Mouse (Mus musculus): ENCODE data around the gene Pank3. TPM values are rescaled to one million over a fixed set of nuclear protein-coding genes. Genes with fewer than 3 reads are reported as not detected.

Gene Pank3
- polyA plus RNA-seq, 1 experiment from 2014 or later: 11.7 TPM

DNA sequence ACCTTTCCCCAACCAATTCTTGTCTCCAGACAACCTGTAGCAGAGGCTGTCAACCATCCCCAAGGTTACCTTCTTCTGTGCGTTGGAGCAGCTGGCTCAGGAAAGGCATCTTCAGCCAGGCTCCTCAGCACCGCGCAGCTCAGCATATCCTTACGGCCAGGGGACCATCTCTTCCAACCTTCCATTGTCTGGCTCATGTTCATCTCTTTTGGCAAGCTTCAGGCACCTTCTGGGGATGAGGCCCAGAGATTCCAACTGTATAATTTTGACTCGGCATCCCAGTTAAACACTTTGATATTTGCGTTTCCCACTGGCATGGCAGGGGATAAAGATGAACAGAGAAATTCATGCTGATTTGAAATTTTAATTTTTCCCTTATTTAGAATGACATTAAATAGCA lies 25.7 kb upstream of the Pank3 start:
- H3K27ac ChIP-seq (ENCODE audit: low read depth, low read length): no peak overlapping the region
- ATAC-seq (replicated peaks; ENCODE audit: low FRiP score) (no peak), DNase-seq (ENCODE audit: low spot score) (no peak)
- no peaks in the 10 kb centered on the region for H3K27me3 ChIP-seq (replicated peaks; ENCODE audit: control insufficient read depth, insufficient read depth, low read length)
- 87% methylated on average over 6 of the region's 6 CpGs for WGBS
- no peak overlapping the region for H3K9ac ChIP-seq (ENCODE audit: low read depth, low read length)
- no peaks in the 10 kb centered on the region for H3K4me1 ChIP-seq (replicated peaks; ENCODE audit: control insufficient read depth, insufficient read depth, low read length)
- H3K36me3 ChIP-seq (ENCODE audit: control insufficient read depth, insufficient read depth, low read length): no peaks in the 10 kb centered on the region
- no peak overlapping the region for H3K4me3 ChIP-seq (ENCODE audit: low read depth, low read length)
- no peaks in the 10 kb centered on the region for H3K9me3 ChIP-seq (ENCODE audit: control insufficient read depth, low read length)
- H3K4me2 ChIP-seq: no peak overlapping the region

DNA sequence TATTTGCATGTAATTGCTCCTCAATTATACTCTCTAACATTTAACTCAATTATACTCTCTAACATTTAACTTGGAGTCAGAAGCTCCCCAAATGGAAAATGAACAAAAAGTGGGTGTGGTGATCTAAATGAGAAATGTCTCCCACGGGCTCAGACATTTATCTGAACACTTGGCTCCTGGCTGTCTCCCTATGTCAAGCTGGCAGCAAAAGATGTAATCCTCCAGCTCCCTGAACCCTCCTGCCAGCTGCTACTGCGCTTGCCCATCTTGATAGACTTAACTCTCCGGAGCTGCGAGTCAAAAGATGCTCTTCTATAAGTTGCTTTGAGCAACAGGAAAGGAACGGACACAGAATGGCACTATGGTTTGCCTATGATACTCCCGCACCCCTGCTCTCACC lies 24.7 kb upstream of the Pank3 start:
- Histone ChIP-seq H3K4me1 (replicated peaks; ENCODE audit: control insufficient read depth, insufficient read depth, low read length) (no peaks in the 10 kb centered on the region), H3K27me3 (replicated peaks; ENCODE audit: control insufficient read depth, insufficient read depth, low read length) (no peaks in the 10 kb centered on the region), H3K4me2 (no peak overlapping the region), H3K9ac (ENCODE audit: low read depth, low read length) (no peak overlapping the region), H3K4me3 (ENCODE audit: low read depth, low read length) (no peak overlapping the region), H3K9me3 (ENCODE audit: control insufficient read depth, low read length) (no peaks in the 10 kb centered on the region), H3K36me3 (ENCODE audit: control insufficient read depth, insufficient read depth, low read length) (no peaks in the 10 kb centered on the region), H3K27ac (ENCODE audit: low read depth, low read length) (no peak overlapping the region)
- ATAC-seq (replicated peaks; ENCODE audit: low FRiP score): no peak
- no peak for DNase-seq (ENCODE audit: low spot score)
- 78% methylated on average over 6 of the region's 6 CpGs for WGBS

DNA sequence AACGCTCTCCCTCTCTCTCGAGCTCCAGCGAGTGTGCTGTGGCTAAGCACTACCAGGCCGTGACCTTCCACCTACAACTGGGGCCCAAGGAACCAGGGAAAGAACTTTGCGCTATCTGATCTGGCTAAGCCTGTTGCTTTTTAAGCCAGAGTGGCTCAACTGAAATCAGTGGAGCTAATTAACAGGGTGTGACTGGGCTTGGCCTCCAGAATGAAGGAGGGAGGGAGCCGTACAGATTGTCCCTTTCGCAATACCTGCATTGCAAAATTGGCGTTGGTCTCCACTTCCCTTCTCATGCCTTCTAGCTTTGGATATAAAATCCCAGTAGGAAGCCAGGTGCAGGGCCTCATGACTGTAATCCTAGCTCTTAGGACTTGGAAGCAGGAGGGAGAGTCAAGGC lies 18.7 kb upstream of the Pank3 start:
- WGBS: 69% methylated on average over 8 of the region's 8 CpGs
- no peaks in the 10 kb centered on the region for H3K4me1 ChIP-seq (replicated peaks; ENCODE audit: control insufficient read depth, insufficient read depth, low read length)

DNA sequence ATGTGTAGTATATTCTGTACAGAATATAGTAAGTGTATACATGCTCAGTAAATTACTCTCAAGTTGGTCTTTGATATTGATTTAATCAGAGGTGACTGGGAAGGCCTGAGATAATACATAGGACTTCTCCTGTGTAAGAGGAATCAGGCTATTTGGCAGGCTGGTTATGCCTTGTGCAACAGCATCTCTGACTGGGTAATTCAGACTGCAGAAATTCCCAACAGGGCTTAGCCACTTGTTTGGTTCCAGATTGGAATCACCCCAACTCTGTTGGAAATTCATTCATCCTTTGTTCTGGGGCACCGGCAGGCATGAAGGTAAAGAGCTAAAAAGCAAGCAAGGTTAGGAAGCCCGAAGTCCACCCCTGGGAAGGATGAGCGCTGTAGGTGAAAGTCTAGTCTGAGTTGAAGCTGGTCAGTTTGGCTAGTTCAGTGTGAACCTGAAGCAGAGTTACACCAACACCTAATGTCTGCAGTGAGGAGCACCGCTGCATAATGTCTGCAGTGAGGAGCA lies 14.3 kb upstream of the Pank3 start:
- H3K27ac ChIP-seq (ENCODE audit: low read depth, low read length): no peak overlapping the region
- no peak for ATAC-seq (replicated peaks; ENCODE audit: low FRiP score)
- no peaks in the 10 kb centered on the region for H3K36me3 ChIP-seq (ENCODE audit: control insufficient read depth, insufficient read depth, low read length)
- H3K4me1 ChIP-seq (replicated peaks; ENCODE audit: control insufficient read depth, insufficient read depth, low read length): no peaks in the 10 kb centered on the region
- H3K27me3 ChIP-seq (replicated peaks; ENCODE audit: control insufficient read depth, insufficient read depth, low read length): no peaks in the 10 kb centered on the region
- WGBS: 86% methylated on average over 4 of the region's 4 CpGs
- H3K4me3 ChIP-seq (ENCODE audit: low read depth, low read length): no peak overlapping the region
- H3K9me3 ChIP-seq (ENCODE audit: control insufficient read depth, low read length): no peaks in the 10 kb centered on the region
- no peak overlapping the region for H3K9ac ChIP-seq (ENCODE audit: low read depth, low read length)
- H3K4me2 ChIP-seq: no peak overlapping the region
- no peak for DNase-seq (ENCODE audit: low spot score)

More for the DNA sequence above, 18.7 kb upstream of the Pank3 start:
- Histone ChIP-seq H3K36me3 (ENCODE audit: control insufficient read depth, insufficient read depth, low read length) (no peaks in the 10 kb centered on the region), H3K27me3 (replicated peaks; ENCODE audit: control insufficient read depth, insufficient read depth, low read length) (no peaks in the 10 kb centered on the region), H3K9me3 (ENCODE audit: control insufficient read depth, low read length) (no peaks in the 10 kb centered on the region), H3K9ac (ENCODE audit: low read depth, low read length) (no peak overlapping the region), H3K4me2 (no peak overlapping the region), H3K4me3 (ENCODE audit: low read depth, low read length) (no peak overlapping the region), H3K27ac (ENCODE audit: low read depth, low read length) (no peak overlapping the region)
- no peak for ATAC-seq (replicated peaks; ENCODE audit: low FRiP score)
- DNase-seq (ENCODE audit: low spot score): no peak

DNA sequence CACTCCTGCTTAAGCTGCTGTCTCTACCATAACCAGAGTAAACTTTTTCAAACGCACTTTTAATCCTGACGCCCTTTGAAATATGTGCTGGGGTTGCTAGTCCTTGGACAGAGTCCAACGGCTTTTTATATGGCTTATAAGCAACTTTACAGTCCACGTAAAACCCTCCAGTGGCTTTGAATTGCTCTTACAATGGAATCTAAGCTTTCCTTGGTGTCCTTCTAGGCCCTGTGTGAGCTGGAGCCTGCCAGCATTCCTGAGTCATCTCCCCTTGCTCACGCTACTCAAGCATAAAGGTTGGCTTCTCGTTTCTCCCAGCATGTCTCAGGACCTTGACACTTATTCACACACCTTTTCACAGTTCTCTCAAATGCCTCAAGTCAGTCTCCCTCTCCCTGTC lies 13.7 kb upstream of the Pank3 start:
- no peak overlapping the region for H3K4me3 ChIP-seq (ENCODE audit: low read depth, low read length)
- H3K9me3 ChIP-seq (ENCODE audit: control insufficient read depth, low read length): no peaks in the 10 kb centered on the region
- no peaks in the 10 kb centered on the region for H3K27me3 ChIP-seq (replicated peaks; ENCODE audit: control insufficient read depth, insufficient read depth, low read length)
- H3K9ac ChIP-seq (ENCODE audit: low read depth, low read length): no peak overlapping the region
- DNase-seq (ENCODE audit: low spot score) (no peak), ATAC-seq (replicated peaks; ENCODE audit: low FRiP score) (no peak)
- no peak overlapping the region for H3K27ac ChIP-seq (ENCODE audit: low read depth, low read length)
- H3K4me1 ChIP-seq (replicated peaks; ENCODE audit: control insufficient read depth, insufficient read depth, low read length): no peaks in the 10 kb centered on the region
- H3K36me3 ChIP-seq (ENCODE audit: control insufficient read depth, insufficient read depth, low read length): no peaks in the 10 kb centered on the region
- 76% methylated on average over 6 of the region's 6 CpGs for WGBS
- no peak overlapping the region for H3K4me2 ChIP-seq

DNA sequence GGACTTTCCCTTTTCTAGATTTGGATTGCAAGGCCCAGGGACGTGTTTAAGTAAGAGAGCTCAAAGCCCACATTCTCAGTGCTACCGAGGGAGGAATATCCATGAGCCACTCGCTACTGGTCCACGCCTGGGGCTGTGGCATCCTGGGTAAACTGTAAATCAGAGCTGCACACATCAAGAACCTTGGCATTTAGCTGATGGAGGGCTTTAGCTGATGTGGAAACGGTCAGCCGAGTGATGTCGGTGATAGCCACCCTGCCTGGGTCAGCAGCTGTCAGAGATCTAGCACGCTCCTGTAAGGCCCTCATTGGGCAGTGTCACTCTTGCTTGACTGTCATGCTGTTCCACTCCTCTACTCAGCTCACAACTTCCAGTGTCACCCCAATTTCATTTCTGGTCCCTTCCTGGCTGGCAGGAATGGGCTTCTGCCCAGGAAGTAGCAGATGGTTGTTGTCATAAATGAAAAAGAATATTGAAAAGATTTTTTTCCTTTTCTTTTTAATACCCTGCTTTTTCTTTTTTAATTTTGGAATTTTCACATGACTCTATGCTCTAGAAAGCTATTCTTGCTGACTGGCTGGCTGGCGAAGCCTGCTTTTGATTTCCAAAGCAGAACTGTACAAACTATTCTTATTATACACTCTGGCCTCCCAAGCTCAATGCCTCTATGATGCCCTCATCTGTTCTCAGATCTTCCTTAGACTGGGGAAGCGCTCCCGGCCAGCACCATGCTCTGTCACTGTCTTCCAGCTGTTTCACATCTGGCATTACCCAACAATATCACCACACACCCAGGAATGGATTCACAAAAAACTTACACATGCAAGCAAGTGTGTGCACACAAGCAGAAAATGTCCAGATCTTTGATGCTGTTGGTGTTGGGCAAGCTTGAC lies 12.6 kb upstream of the Pank3 start:
- Histone ChIP-seq H3K36me3 (ENCODE audit: control insufficient read depth, insufficient read depth, low read length) (no peaks in the 10 kb centered on the region), H3K4me2 (no peak overlapping the region), H3K27me3 (replicated peaks; ENCODE audit: control insufficient read depth, insufficient read depth, low read length) (no peaks in the 10 kb centered on the region), H3K9me3 (ENCODE audit: control insufficient read depth, low read length) (no peaks in the 10 kb centered on the region), H3K27ac (ENCODE audit: low read depth, low read length) (no peak overlapping the region), H3K4me3 (ENCODE audit: low read depth, low read length) (no peak overlapping the region), H3K9ac (ENCODE audit: low read depth, low read length) (no peak overlapping the region), H3K4me1 (replicated peaks; ENCODE audit: control insufficient read depth, insufficient read depth, low read length) (no peaks in the 10 kb centered on the region)
- WGBS: 85% methylated on average over 11 of the region's 11 CpGs
- DNase-seq (ENCODE audit: low spot score): no peak
- no peak for ATAC-seq (replicated peaks; ENCODE audit: low FRiP score)

DNA sequence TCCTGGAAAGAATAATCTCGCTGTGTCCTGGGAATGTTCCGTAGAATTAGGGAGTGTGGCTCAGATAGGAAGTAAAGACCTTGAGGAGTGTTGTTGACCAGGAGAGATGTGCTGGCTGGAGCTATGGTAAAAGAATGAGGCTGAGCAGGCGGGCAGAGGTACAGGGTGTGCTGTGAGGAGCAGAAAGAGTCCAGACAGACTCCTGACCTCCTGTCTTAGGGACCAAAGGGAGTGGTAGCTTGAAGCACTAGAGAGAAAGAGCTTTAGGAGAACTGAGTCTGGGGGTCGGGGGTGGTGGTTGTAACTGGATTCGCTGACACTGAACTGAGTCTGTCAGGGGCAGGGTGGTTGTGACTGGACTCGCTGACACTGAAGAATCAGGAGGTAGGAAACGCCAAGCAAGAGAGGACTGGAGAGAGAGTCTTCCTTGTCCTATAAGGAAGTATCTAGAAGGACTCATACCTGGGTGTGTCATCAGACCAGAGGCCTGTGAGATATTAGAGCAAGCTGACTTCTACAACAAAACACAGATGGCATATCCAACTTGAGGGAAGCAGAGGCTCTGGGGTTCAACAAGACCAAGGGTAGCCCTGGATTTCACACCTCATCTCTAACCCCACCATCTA lies 9.2 kb upstream of the Pank3 start:
- Histone ChIP-seq H3K4me3 (ENCODE audit: low read depth, low read length) (no peak overlapping the region), H3K4me1 (replicated peaks; ENCODE audit: control insufficient read depth, insufficient read depth, low read length) (no peaks in the 10 kb centered on the region), H3K27me3 (replicated peaks; ENCODE audit: control insufficient read depth, insufficient read depth, low read length) (no peaks in the 10 kb centered on the region), H3K36me3 (ENCODE audit: control insufficient read depth, insufficient read depth, low read length) (no peaks in the 10 kb centered on the region), H3K9ac (ENCODE audit: low read depth, low read length) (no peak overlapping the region), H3K27ac (ENCODE audit: low read depth, low read length) (no peak overlapping the region), H3K4me2 (no peak overlapping the region), H3K9me3 (ENCODE audit: control insufficient read depth, low read length) (no peaks in the 10 kb centered on the region)
- ATAC-seq (replicated peaks; ENCODE audit: low FRiP score): no peak
- WGBS: 77% methylated on average over 7 of the region's 7 CpGs
- no peak for DNase-seq (ENCODE audit: low spot score)

DNA sequence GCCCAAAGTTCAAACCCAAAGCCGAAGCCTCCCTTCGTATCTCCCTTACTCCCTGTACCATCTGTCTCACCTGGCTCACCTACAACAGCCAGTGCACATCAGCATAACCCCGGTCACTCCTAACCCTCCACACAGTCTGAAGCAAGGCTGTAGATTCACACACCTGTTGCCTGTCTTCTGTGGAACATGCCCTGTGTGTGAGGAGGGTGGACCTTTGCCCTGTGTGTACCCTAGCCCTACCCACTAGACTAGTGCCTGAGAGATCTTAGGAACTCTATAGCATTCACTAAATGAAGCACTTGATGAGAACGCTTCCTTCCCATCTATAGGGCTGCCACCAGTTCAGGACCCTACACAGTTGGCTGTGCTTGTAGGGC lies 8.7 kb upstream of the Pank3 start:
- H3K27ac ChIP-seq (ENCODE audit: low read depth, low read length): no peak overlapping the region
- H3K27me3 ChIP-seq (replicated peaks; ENCODE audit: control insufficient read depth, insufficient read depth, low read length): no peaks in the 10 kb centered on the region
- DNase-seq (ENCODE audit: low spot score): no peak
- no peak overlapping the region for H3K9ac ChIP-seq (ENCODE audit: low read depth, low read length)
- H3K4me3 ChIP-seq (ENCODE audit: low read depth, low read length): no peak overlapping the region
- WGBS: 85% methylated on average over 4 of the region's 4 CpGs
- no peaks in the 10 kb centered on the region for H3K36me3 ChIP-seq (ENCODE audit: control insufficient read depth, insufficient read depth, low read length)
- H3K4me1 ChIP-seq (replicated peaks; ENCODE audit: control insufficient read depth, insufficient read depth, low read length): no peaks in the 10 kb centered on the region
- no peak for ATAC-seq (replicated peaks; ENCODE audit: low FRiP score)
- H3K9me3 ChIP-seq (ENCODE audit: control insufficient read depth, low read length): no peaks in the 10 kb centered on the region
- no peak overlapping the region for H3K4me2 ChIP-seq

DNA sequence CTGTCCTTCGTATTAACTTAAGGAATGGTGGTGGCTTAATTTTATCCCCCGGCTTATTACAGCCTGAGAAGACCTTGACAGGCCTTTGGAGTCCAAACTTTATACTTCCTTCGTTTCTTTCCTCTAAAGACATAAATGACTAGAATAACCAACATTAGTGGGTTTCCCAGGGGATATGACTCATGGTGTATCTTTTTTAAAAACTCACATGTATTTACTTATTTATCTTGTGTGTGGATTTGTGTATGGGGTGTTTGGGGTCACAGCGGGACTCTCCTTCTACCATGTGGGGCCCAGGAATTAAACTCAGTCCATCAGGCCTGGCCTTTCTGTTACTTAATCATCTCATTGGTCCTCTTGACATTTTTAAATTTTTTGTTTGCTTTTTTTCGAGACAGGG lies 2.4 kb upstream of the Pank3 start:
- no peak for DNase-seq (ENCODE audit: low spot score)
- Histone ChIP-seq H3K4me3 (ENCODE audit: low read depth, low read length) (no peak overlapping the region), H3K36me3 (ENCODE audit: control insufficient read depth, insufficient read depth, low read length) (no peaks in the 10 kb centered on the region), H3K9me3 (ENCODE audit: control insufficient read depth, low read length) (no peaks in the 10 kb centered on the region), H3K4me1 (replicated peaks; ENCODE audit: control insufficient read depth, insufficient read depth, low read length) (peaks cover 4% of the 10 kb centered on the region; the same call in 1 of the 2 replicates), H3K4me2 (no peak overlapping the region), H3K27me3 (replicated peaks; ENCODE audit: control insufficient read depth, insufficient read depth, low read length) (no peaks in the 10 kb centered on the region), H3K9ac (ENCODE audit: low read depth, low read length) (no peak overlapping the region), H3K27ac (ENCODE audit: low read depth, low read length) (no peak overlapping the region)
- WGBS: 83% methylated on average over 5 of the region's 5 CpGs
- ATAC-seq (replicated peaks; ENCODE audit: low FRiP score): no peak

All from liver, embryonic 11.5 days (tissue).